Mouse (Mus musculus) bone marrow, adult 2 months (tissue): ENCODE measurements at regions not wholly inside any gene's neighbourhood (a gene's known extent, or its start where the extent isn't known, plus 50 kb on each side); places are given as distances from the start of the nearest gene placed in this dataset.

Source experiments
- H3K27ac ChIP-seq: fragments of 200-500 bp; 2 replicates; pipeline ENCODE4 v1.5.1; 2012; ENCODE audit warnings: low read depth, mild to moderate bottlenecking, control low read depth, inconsistent platforms, low read length; ENCODE audit not compliant: control insufficient read depth, poor library complexity, insufficient read depth
- H3K4me1 ChIP-seq: fragments of 200-500 bp; 2 replicates; pipeline ENCODE4 v1.6.1; 2011; ENCODE audit warnings: low read length; ENCODE audit not compliant: control insufficient read depth, insufficient read depth
- H3K4me3 ChIP-seq: fragments of 200-500 bp; replicated peaks from 2 replicates; pipeline ENCODE3; 2011; ENCODE audit warnings: mild to moderate bottlenecking, low read depth, low read length, control low read depth; ENCODE audit not compliant: control insufficient read depth
- CTCF ChIP-seq: fragments of 200-500 bp; IDR thresholded peaks from 2 replicates; pipeline ENCODE4 v1.5.1; 2011; ENCODE audit warnings: low read length, control low read depth; ENCODE audit not compliant: control insufficient read depth, insufficient read depth
- POLR2A ChIP-seq: fragments of 200-500 bp; IDR thresholded peaks from 2 replicates; pipeline ENCODE4 v1.6.1; 2011; ENCODE audit warnings: low read depth, mild to moderate bottlenecking, control low read depth, low read length, borderline replicate concordance; ENCODE audit not compliant: control insufficient read depth
- WGBS: fragments of 180-500 bp; shearing (Covaris S2); methylation state at CpG from one replicate; pipeline ENCODE4 v1.1.7; 2018; 5-methylcytosine and 5-hydroxymethylcytosine counted together

DNA sequence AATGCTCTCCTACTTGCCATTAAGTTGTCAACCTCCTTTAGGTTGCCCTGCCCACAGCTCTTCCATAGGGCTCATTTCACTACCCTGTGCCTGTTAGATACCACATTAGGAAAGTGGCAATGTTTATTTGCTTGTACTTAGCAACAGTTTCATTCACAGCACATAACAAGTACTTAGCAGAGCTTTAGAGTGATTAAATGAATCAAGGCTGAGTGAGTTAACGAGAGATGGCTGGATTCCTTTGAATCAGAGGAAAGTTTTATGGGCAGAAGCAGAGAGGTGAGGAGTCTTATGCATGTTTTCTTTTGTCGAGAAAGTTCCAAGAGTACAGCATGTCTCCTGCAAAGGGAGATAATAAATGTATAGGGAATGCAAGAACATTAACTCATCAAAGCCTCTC is 60.5 kb downstream of the Ptgs2 start:
- H3K4me3 ChIP-seq = no peak overlapping the region
- H3K27ac ChIP-seq = no peak overlapping the region
- TF ChIP-seq CTCF = no peak
- TF ChIP-seq POLR2A = no peak
- 78% methylated on average over 2 of the region's 2 CpGs for WGBS
- no peaks in the 10 kb centered on the region; the same call in 1 of the 2 replicates for H3K4me1 ChIP-seq

DNA sequence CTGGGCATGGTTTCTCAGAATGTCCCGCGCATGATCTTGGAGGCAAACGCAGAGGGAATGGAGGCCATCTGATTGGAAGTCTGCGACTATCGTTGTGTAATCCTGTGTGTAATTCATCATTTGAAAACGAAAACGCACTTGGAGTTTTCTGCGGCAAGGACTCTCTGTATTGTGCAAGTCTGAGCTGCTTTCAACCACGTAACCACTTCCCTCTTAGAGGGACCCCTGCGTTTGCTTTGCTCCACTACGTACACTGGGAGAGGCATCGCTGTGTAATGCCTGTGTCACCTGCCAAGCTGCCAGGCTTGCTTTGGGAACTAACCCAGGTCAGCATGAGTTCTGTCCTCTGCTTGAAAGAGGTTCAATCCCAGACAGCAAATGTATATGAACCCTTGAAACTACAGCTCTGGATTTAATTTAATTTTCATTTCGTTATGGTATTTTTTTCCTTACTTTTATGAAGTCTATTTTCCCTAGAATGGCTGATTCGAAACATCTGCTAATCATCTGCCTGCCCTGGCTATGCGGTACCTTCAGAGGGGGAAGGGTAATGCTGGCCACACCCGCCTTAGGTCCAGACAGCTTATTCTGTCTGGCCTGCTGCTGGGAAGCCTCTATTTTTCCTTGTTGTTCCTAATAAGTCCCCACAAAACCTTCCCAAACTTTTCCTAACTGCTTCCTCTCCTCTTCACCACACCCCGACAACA is 65.2 kb downstream of the Ptgs2 start:
- peak overlapping the region; percentile 88 for H3K27ac ChIP-seq
- no peak for TF ChIP-seq CTCF
- no peak for TF ChIP-seq POLR2A
- peak overlapping the region; percentile 52 for H3K4me3 ChIP-seq
- WGBS = 7% methylated on average over 17 of the region's 17 CpGs
- H3K4me1 ChIP-seq = no peaks in the 10 kb centered on the region; the same call in 1 of the 2 replicates

DNA sequence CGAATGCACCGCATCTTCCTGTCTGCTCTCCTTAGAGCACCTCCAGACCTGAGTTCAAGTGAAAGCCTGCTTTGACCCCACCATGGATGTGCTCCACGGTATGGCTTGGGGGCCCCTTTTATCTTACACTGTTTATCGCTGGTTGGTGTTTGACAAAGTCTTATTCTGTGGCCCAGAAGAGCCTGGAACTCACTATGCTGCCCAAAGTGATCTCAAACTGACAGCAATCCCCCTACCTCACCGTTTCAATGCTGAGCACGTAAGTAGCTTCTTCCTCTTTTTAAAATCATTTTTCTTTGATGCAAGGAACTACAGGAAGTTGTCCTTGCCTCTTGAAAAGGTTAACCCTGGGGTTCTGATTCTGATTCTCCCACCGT is 65.8 kb downstream of the Ptgs2 start:
- TF ChIP-seq CTCF = no peak
- no peak for TF ChIP-seq POLR2A
- 23% methylated on average over 7 of the region's 7 CpGs for WGBS
- Histone ChIP-seq H3K4me1 (no peaks in the 10 kb centered on the region; the same call in 1 of the 2 replicates), H3K4me3 (no peak overlapping the region), H3K27ac (peak overlapping the region; percentile 88)

DNA sequence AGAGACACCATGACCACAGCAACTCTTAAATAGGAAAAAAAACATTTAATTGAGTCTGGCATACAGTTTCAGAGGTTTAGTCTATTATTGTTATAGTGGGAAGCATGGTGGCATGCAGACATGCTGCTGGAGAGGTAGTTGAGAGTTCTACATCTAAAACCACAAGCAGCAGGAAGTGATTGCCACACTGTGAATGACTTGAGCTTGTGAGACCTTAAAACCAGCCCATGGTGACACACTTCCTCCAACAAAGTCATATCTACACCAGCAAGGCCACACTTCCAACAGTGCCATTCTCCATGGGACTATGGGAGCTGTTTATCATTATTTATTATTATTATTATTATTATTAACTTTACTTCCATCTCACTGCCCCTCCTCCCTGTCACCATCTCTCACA is 67.3 kb downstream of the Ptgs2 start:
- Histone ChIP-seq H3K4me3 (no peak overlapping the region), H3K4me1 (no peaks in the 10 kb centered on the region; the same call in 1 of the 2 replicates), H3K27ac (no peak overlapping the region)
- no peak for TF ChIP-seq CTCF
- TF ChIP-seq POLR2A = no peak

DNA sequence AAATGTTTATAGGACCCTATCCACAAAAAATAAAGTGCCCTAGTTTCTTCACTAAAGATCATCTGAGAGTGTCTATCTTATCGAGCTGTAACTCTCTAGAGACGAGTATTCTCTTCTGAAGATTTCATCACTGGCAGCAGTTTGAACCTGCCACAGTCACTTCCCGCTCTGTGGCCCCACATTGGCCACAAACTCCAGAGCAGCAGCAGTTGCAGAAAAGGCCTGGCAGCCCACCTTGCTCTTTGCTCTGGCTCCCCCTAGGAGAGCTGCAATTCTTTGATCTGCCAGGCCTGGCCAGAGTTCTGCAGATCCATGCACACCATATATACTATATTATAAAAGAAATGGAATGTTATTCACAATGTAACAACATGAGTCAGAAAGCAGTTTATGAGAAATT is 74.4 kb downstream of the Ptgs2 start:
- TF ChIP-seq POLR2A (no peak), CTCF (no peak)
- WGBS = 12% methylated on average over 3 of the region's 3 CpGs
- Histone ChIP-seq H3K4me1 (no peaks in the 10 kb centered on the region), H3K4me3 (no peak overlapping the region), H3K27ac (no peak overlapping the region)

DNA sequence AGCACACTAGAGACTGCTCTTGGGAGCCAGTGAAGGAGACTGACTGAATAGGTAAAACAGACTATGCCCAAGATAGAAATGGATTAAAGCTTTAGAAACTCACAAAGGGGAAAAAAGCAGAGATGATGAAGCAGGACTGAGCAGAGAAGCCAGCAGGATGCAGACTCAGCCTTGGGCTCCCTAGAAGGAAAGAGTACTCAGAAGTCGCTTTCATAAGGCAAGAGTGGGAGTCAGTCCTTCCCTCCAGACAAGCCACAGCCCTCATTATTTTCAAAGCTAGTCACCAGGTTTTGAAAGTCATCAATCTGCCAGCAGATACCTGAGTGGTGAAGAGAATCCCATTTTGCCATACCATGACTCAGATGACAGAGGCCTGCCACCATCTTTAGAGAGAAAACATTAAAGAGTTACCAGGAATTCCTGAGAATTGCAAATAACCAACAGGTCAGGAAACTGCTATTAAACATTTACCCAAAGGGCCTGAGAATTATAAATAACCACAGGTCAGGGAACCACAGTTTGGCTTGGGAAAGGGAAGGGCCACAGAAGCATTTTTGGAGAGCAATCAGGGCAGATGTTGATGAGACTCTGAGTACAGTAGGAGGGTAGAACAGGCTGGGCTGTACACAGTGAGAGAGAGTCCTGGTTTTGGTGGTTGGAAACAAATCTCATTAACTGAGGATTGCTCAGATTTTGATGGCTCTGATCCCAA is 77.4 kb downstream of the Ptgs2 start:
- Histone ChIP-seq H3K4me1 (no peaks in the 10 kb centered on the region), H3K27ac (no peak overlapping the region), H3K4me3 (no peak overlapping the region)
- 83% methylated on average over 1 of the region's 1 CpGs for WGBS
- no peak for TF ChIP-seq POLR2A
- TF ChIP-seq CTCF = no peak

DNA sequence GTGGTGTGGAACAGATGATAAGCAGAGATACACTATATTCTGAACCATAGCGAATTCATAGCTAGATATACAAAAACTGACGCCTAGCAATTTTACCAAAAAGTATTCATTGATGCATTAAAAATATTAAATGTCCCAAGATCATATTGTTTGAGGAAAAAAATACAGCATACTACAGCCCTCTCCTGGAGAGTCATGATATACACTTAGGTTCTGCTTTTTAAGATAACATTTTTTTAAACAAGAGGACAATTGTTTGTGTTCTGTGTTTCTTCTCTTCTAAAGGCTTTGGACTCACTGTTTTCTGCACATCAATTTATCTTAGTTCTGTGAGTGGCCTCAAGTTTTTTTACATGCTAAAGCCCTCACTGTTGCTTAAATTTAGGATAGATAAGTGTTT is 102.2 kb downstream of the Ptgs2 start:
- H3K4me3 ChIP-seq = no peak overlapping the region
- no peaks in the 10 kb centered on the region; the same call in 1 of the 2 replicates for H3K4me1 ChIP-seq
- H3K27ac ChIP-seq = no peak overlapping the region
- TF ChIP-seq POLR2A (no peak), CTCF (no peak)
- 43% methylated on average over 2 of the region's 2 CpGs for WGBS

DNA sequence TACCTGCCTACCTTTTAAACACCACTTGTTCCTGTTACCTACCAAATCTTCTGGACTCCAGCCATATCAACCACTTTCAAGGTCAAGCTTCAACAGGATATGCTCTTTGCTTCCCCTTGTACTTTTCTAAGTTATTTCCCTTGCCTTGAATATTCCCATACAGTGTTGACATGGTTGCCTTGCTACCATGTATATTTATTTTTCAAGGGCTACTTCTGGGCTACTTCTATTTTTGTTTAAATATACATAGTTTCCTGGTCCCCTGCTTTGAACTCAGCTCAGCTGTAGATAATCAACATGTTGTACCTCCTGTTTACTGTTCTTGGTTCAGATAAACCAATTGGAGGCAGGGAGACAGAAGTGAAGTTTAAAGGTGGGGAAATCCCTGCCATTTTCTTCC is 106.8 kb upstream of the Pdc start:
- no peaks in the 10 kb centered on the region for H3K4me1 ChIP-seq
- H3K27ac ChIP-seq = no peak overlapping the region
- TF ChIP-seq CTCF (no peak), POLR2A (no peak)
- no peak overlapping the region for H3K4me3 ChIP-seq

DNA sequence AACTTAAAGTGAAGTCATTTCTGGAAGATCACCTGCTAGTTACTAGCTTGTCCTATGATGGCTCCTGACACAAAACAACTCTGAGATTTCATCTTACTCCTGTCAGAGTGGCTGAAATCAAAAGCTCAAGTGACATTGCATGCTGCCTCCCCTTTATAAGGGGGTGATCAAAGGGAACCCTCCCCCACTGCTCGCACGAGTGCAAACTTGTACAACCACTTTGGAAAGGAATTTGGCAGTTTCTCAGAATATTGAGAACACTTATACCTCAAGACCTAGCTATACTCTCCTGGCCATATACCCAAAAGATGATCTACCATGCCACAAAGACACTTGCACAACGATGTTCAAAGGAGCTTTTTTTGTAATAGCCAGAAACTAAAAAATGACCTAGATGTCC is 102.5 kb upstream of the Pdc start:
- Histone ChIP-seq H3K4me1 (no peaks in the 10 kb centered on the region), H3K4me3 (no peak overlapping the region), H3K27ac (no peak overlapping the region)
- TF ChIP-seq CTCF (no peak), POLR2A (no peak)
- 84% methylated on average over 3 of the region's 3 CpGs for WGBS

DNA sequence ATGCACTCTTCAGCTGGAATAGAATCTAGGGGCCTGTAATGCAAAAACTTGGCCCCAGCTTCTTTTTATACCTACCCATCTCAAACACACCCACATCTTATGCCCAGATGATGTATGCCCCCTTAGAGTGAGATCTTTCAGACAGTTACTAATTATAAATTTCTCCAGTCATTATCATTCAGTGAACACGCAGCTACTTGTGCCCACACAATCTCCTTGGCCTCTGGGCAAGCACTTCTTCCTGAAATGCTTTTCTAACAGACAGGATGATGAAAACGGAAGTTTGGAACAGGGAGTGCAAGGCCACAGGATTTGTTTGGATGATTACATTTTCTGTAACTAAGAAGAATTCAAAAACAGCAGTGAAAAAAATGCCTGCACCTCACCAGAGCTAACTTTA is 100.4 kb upstream of the Pdc start:
- 47% methylated on average over 2 of the region's 2 CpGs for WGBS
- no peaks in the 10 kb centered on the region for H3K4me1 ChIP-seq
- TF ChIP-seq CTCF = no peak
- TF ChIP-seq POLR2A = no peak

More for the DNA sequence above, 100.4 kb upstream of the Pdc start:
- H3K27ac ChIP-seq = no peak overlapping the region
- no peak overlapping the region for H3K4me3 ChIP-seq
